Mouse (Mus musculus): ENCODE results near the gene Vmn2r33. TPM values are rescaled to one million over a fixed set of nuclear protein-coding genes. Genes with fewer than 3 reads are reported as not detected.
"Not testable (repeated sequence)": the region's sequence is repeated elsewhere in the genome, so short reads cannot be mapped to it uniquely, and the experiment has no call there.

Gene Vmn2r33
- not detected in 2 replicates for polyA plus RNA-seq (2012; rRNA removed)
- not detected in 2 replicates for polyA plus RNA-seq (2014; fragmentation: Nextera tagmentation; extraction: Ambion mirVana)

GRCm38 (mm10) chr7:7566686-7567085 is at the start of gene Vmn2r33:
Gene Vmn2r33 (minus strand): TSS chr7:7566786.
- H3K4me1 ChIP-seq (ENCODE audit: control insufficient read depth, insufficient read depth, low read length); ATAC-seq (ENCODE audit: low FRiP score, low read depth); H3K4me2 ChIP-seq (replicated peaks; ENCODE audit: low read depth, low read length, severe bottlenecking): not testable (repeated sequence)

More at GRCm38 (mm10) chr7:7566686-7567085, at the start of gene Vmn2r33:
- H3K4me3 ChIP-seq (replicated peaks; ENCODE audit: low read length); H3K36me3 ChIP-seq (ENCODE audit: control insufficient read depth, insufficient read depth, low read length); H3K9me3 ChIP-seq (ENCODE audit: control insufficient read depth, low read length); DNase-seq (ENCODE audit: low spot score); H3K27ac ChIP-seq (replicated peaks; ENCODE audit: low read depth, low read length); H3K27me3 ChIP-seq (ENCODE audit: control insufficient read depth, insufficient read depth, low read length); H3K9ac ChIP-seq (ENCODE audit: low read depth, low read length, severe bottlenecking): not testable (repeated sequence)

Other genes with a start within 250 kb of the Vmn2r33 start
- 0.01 TPM in 1 of 2 replicates, not detected in the other for gene Vmn2r30, start 229.2 kb downstream of the Vmn2r33 start, polyA plus RNA-seq (2012; rRNA removed)
- not detected in 2 replicates for gene Vmn2r30, start 229.2 kb downstream of the Vmn2r33 start, polyA plus RNA-seq (2014; fragmentation: Nextera tagmentation; extraction: Ambion mirVana)
- gene Gm45783, start 192.2 kb downstream of the Vmn2r33 start, polyA plus RNA-seq (2012; rRNA removed), result 0.18 TPM in 1 of 2 replicates, not detected in the other
- gene Gm45783, start 192.2 kb downstream of the Vmn2r33 start, polyA plus RNA-seq (2014; fragmentation: Nextera tagmentation; extraction: Ambion mirVana), result not detected in 2 replicates
- not detected in 2 replicates for gene Vmn2r31, start 167.1 kb downstream of the Vmn2r33 start, polyA plus RNA-seq (2012; rRNA removed)
- 0.03 TPM in 1 of 2 replicates, not detected in the other for gene Vmn2r31, start 167.1 kb downstream of the Vmn2r33 start, polyA plus RNA-seq (2014; fragmentation: Nextera tagmentation; extraction: Ambion mirVana)
- gene Vmn2r32, start 86.8 kb downstream of the Vmn2r33 start, polyA plus RNA-seq (2012; rRNA removed), result not detected in 2 replicates
- gene Vmn2r32, start 86.8 kb downstream of the Vmn2r33 start, polyA plus RNA-seq (2014; fragmentation: Nextera tagmentation; extraction: Ambion mirVana), result not detected in 2 replicates
- gene Vmn2r34, start 122.7 kb upstream of the Vmn2r33 start, polyA plus RNA-seq (2012; rRNA removed), result not detected in 2 replicates
- not detected in 2 replicates for gene Vmn2r34, start 122.7 kb upstream of the Vmn2r33 start, polyA plus RNA-seq (2014; fragmentation: Nextera tagmentation; extraction: Ambion mirVana)